Mouse (Mus musculus) splenic B cell, adult 2 months (primary cell): ENCODE results near the gene Supt5.
A peak's percentile ranks its signal among the peaks of the same experiment; 100 is the strongest.

ENCODE experiments used
- DNase-seq: peaks from one replicate; pipeline ENCODE4 v3.0.0-alpha.2; 2011; ENCODE audit warnings: low read depth, low spot score
- H3K27me3 ChIP-seq: 2 replicates; pipeline ENCODE4 v1.6.1; 2012; ENCODE audit warnings: mild to moderate bottlenecking, low read length, moderate library complexity, mixed read lengths; ENCODE audit not compliant: control insufficient read depth, poor library complexity, insufficient read depth, severe bottlenecking
- H3K36me3 ChIP-seq: 2 replicates; pipeline ENCODE4 v1.6.1; 2012; ENCODE audit warnings: mild to moderate bottlenecking, low read length, moderate library complexity, mixed read lengths; ENCODE audit not compliant: control insufficient read depth, poor library complexity, insufficient read depth, severe bottlenecking

Supt5 gene

GRCm38 (mm10) chr7:28350155-28350883 lies 11.8 kb upstream of the Supt5 start, which contains the start of gene Rps16:
Gene Rps16 (plus strand): TSS chr7:28350652.
- H3K27me3 ChIP-seq, result no peaks in the 10 kb centered on the region

GRCm38 (mm10) chr7:28348601-28349000 lies 10.1 kb upstream of the Supt5 start:
- no peak for DNase-seq
- H3K36me3 ChIP-seq, result peaks cover 11% of the 10 kb centered on the region
- no peaks in the 10 kb centered on the region for H3K27me3 ChIP-seq

More at GRCm38 (mm10) chr7:28350155-28350883, 11.8 kb upstream of the Supt5 start, which contains the start of gene Rps16:
- H3K36me3 ChIP-seq, result peaks cover 15% of the 10 kb centered on the region
- DNase-seq, result peak; percentile 98

GRCm38 (mm10) chr7:28347746-28348145 lies 9.2 kb upstream of the Supt5 start:
- Histone ChIP-seq H3K36me3 (peaks cover 5% of the 10 kb centered on the region; the same call in 1 of the 2 replicates), H3K27me3 (no peaks in the 10 kb centered on the region)
- DNase-seq, result no peak

- peak; percentile 92 for DNase-seq
- Histone ChIP-seq H3K36me3 (no peaks in the 10 kb centered on the region), H3K27me3 (no peaks in the 10 kb centered on the region)
Observed at GRCm38 (mm10) chr7:28344637-28345036, 6.1 kb upstream of the Supt5 start.

GRCm38 (mm10) chr7:28341381-28341780 lies 2.8 kb upstream of the Supt5 start:
- Histone ChIP-seq H3K27me3 (no peaks in the 10 kb centered on the region), H3K36me3 (no peaks in the 10 kb centered on the region)
- DNase-seq, result no peak

- H3K27me3 ChIP-seq, result no peaks in the 10 kb centered on the region
- H3K36me3 ChIP-seq, result no peaks in the 10 kb centered on the region
- peak; percentile 81 for DNase-seq
Observed at GRCm38 (mm10) chr7:28339213-28339917, 819 bp upstream of the Supt5 start.

- no peak for DNase-seq
- no peaks in the 10 kb centered on the region for H3K27me3 ChIP-seq
- H3K36me3 ChIP-seq, result peaks cover under 1% of the 10 kb centered on the region; the same call in 1 of the 2 replicates
Observed at GRCm38 (mm10) chr7:28335471-28335870, 3.1 kb downstream of the Supt5 start.

GRCm38 (mm10) chr7:28334534-28334933 lies 4.0 kb downstream of the Supt5 start:
- H3K27me3 ChIP-seq, result no peaks in the 10 kb centered on the region
- H3K36me3 ChIP-seq, result peaks cover 6% of the 10 kb centered on the region
- no peak for DNase-seq

GRCm38 (mm10) chr7:28328260-28328659 lies 10.3 kb downstream of the Supt5 start:
- DNase-seq, result no peak
- Histone ChIP-seq H3K27me3 (no peaks in the 10 kb centered on the region), H3K36me3 (peaks cover 15% of the 10 kb centered on the region)

GRCm38 (mm10) chr7:28326457-28326856 lies 12.1 kb downstream of the Supt5 start:
- Histone ChIP-seq H3K27me3 (no peaks in the 10 kb centered on the region), H3K36me3 (peaks cover 16% of the 10 kb centered on the region)
- peak; percentile 35 for DNase-seq

- no peaks in the 10 kb centered on the region for H3K27me3 ChIP-seq
- H3K36me3 ChIP-seq, result peaks cover 18% of the 10 kb centered on the region
- no peak for DNase-seq
Observed at GRCm38 (mm10) chr7:28325293-28325692, 13.3 kb downstream of the Supt5 start.

- DNase-seq, result no peak
- no peaks in the 10 kb centered on the region for H3K27me3 ChIP-seq
- peaks cover 23% of the 10 kb centered on the region for H3K36me3 ChIP-seq
Observed at GRCm38 (mm10) chr7:28321974-28322720, 16.4 kb downstream of the Supt5 start.

GRCm38 (mm10) chr7:28318714-28319113 lies 19.8 kb downstream of the Supt5 start:
- Histone ChIP-seq H3K36me3 (peaks cover 27% of the 10 kb centered on the region), H3K27me3 (no peaks in the 10 kb centered on the region)
- no peak for DNase-seq

GRCm38 (mm10) chr7:28318036-28318435 lies 20.5 kb downstream of the Supt5 start:
- H3K27me3 ChIP-seq, result no peaks in the 10 kb centered on the region
- DNase-seq, result no peak
- H3K36me3 ChIP-seq, result peaks cover 24% of the 10 kb centered on the region
